Mouse (Mus musculus) T-helper 1 cell (primary cell): Measurements from ENCODE around the gene Ccdc51.

Source experiments
- in situ Hi-C: fragments of 300-600 bp; cut with MboI, MseI; formaldehyde crosslinking; loops from one replicate; pipeline ENCODE4 v1.15.1; 2025; ENCODE audit warnings: high pct_unique_total_duplicates

The Ccdc51 gene

GRCm38 (mm10) chr9:109056081-109056690 is 26.1 kb upstream of the Ccdc51 start:
- in situ Hi-C loops = loop anchor here (5.0 to 25.0 kb wide), 3 partner anchors 64 to 1719 kb away; partner anchors contain the start of genes 6430571L13Rik, Gpx1, Hemk1 and Pfkfb4

- in situ Hi-C loops = loop anchor here (5.0 to 25.0 kb wide), 3 partner anchors 65 to 1720 kb away; partner anchors contain the start of genes 6430571L13Rik, Gpx1, Hemk1 and Pfkfb4
These were observed 25.4 kb upstream of the Ccdc51 start for GRCm38 (mm10) chr9:109056916-109057315.

- in situ Hi-C loops = loop anchor here (5.0 to 25.0 kb wide), 3 partner anchors 65 to 1720 kb away; partner anchors contain the start of genes 6430571L13Rik, Gpx1, Hemk1 and Pfkfb4
These were observed 24.8 kb upstream of the Ccdc51 start for GRCm38 (mm10) chr9:109057543-109057942.

GRCm38 (mm10) chr9:109058006-109058765 is 24.1 kb upstream of the Ccdc51 start:
- in situ Hi-C loops = loop anchor here (5.0 to 25.0 kb wide), 3 partner anchors 66 to 1721 kb away; partner anchors contain the start of genes 6430571L13Rik, Gpx1, Hemk1 and Pfkfb4

- in situ Hi-C loops = loop anchor here (5.0 to 25.0 kb wide), 3 partner anchors 67 to 1722 kb away; partner anchors contain the start of genes 6430571L13Rik, Gpx1, Hemk1 and Pfkfb4
These were observed 23.0 kb upstream of the Ccdc51 start, which contains the start of gene Trex1 for GRCm38 (mm10) chr9:109059136-109059903. Gene Trex1, minus strand, starts transcription at chr9:109059734.

GRCm38 (mm10) chr9:109060184-109060897 is 22.0 kb upstream of the Ccdc51 start:
- in situ Hi-C loops = loop anchor here (25.0 kb wide), 2 partner anchors 723 to 1723 kb away; partner anchors contain the start of genes 6430571L13Rik, Gpx1, Hemk1 and Usp4

GRCm38 (mm10) chr9:109060898-109061295 is 21.4 kb upstream of the Ccdc51 start:
- in situ Hi-C loops = loop anchor here (25.0 kb wide), 2 partner anchors 724 to 1724 kb away; partner anchors contain the start of genes 6430571L13Rik, Gpx1, Hemk1 and Usp4

GRCm38 (mm10) chr9:109068095-109068735 is 14.1 kb upstream of the Ccdc51 start:
- in situ Hi-C loops = loop anchor here (25.0 kb wide), 2 partner anchors 731 to 1731 kb away; partner anchors contain the start of genes 6430571L13Rik, Gpx1, Hemk1 and Usp4

- in situ Hi-C loops = loop anchor here (25.0 kb wide), 2 partner anchors 737 to 1737 kb away; partner anchors contain the start of genes 6430571L13Rik, Gpx1, Hemk1 and Usp4
These were observed 8.4 kb upstream of the Ccdc51 start, which contains the start of gene Atrip for GRCm38 (mm10) chr9:109073661-109074573. Gene Atrip, minus strand, starts transcription at chr9:109074124.

GRCm38 (mm10) chr9:109080516-109080915 is 1.8 kb upstream of the Ccdc51 start:
- in situ Hi-C loops = no loop called here

GRCm38 (mm10) chr9:109081749-109082123 is 557 bp upstream of the Ccdc51 start:
- in situ Hi-C loops = no loop called here

GRCm38 (mm10) chr9:109084922-109085321 is 2.6 kb downstream of the Ccdc51 start:
- in situ Hi-C loops = no loop called here

GRCm38 (mm10) chr9:109087987-109088386 is 5.7 kb downstream of the Ccdc51 start:
- in situ Hi-C loops = no loop called here

GRCm38 (mm10) chr9:109090446-109090845 is 8.2 kb downstream of the Ccdc51 start:
- in situ Hi-C loops = loop anchor here (10.0 kb wide), 1 partner anchor 236 kb away; the partner anchor contains the start of gene Slc26a6

GRCm38 (mm10) chr9:109091802-109092201 is 9.5 kb downstream of the Ccdc51 start:
- in situ Hi-C loops = loop anchor here (10.0 kb wide), 1 partner anchor 237 kb away; the partner anchor contains the start of gene Slc26a6

- in situ Hi-C loops = loop anchor here (10.0 kb wide), 1 partner anchor 238 kb away; the partner anchor contains the start of gene Slc26a6
These were observed 10.5 kb downstream of the Ccdc51 start for GRCm38 (mm10) chr9:109092799-109093198.

GRCm38 (mm10) chr9:109093786-109094552 is 11.7 kb downstream of the Ccdc51 start:
- in situ Hi-C loops = loop anchor here (10.0 kb wide), 1 partner anchor 239 kb away; the partner anchor contains the start of gene Slc26a6
